Mouse (Mus musculus): ENCODE measurements at regions not wholly inside any gene's neighbourhood (a gene's known extent, or its start where the extent isn't known, plus 50 kb on each side); places are given as distances from the start of the nearest gene placed in this dataset.

DNA sequence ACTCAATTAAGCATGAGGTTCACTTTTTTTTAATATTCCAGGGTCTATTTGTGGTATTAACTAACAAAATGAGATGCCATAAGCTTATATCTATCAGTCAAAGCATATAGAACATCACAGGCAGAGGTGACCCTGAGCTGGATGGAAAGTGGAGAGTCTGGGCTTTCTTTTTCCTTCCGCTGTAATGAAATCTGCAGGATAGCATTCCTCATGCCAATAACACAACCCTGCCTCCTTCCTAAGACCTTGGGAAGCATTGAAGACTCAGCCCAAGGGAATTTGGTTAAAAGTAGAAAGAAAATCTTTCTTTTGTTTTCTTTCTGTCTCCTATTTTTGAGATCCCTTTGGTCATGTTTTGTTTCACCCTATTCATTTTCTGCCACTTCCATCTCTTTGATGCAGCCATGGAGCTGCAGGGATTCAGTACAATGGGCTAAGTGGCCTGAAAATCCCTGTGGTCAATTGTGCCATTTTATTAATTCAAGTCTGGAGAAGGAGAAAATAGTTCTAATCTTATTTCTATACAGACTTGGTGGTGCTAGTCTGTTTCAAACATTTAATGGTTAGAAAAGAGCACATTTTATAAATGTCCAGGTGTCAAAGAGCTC, 1006.9 kb downstream of the Olfm4 start:
- DNase-seq (ENCODE audit: low spot score) (no peak), ATAC-seq (replicated peaks; ENCODE audit: low FRiP score) (peak; percentile 72)
- Histone ChIP-seq H3K36me3 (ENCODE audit: control insufficient read depth, insufficient read depth, low read length) (no peaks in the 10 kb centered on the region), H3K27ac (ENCODE audit: low read depth, low read length) (no peak overlapping the region), H3K4me1 (replicated peaks; ENCODE audit: control insufficient read depth, insufficient read depth, low read length) (no peaks in the 10 kb centered on the region), H3K4me3 (ENCODE audit: low read depth, low read length) (no peak overlapping the region), H3K27me3 (ENCODE audit: control insufficient read depth, insufficient read depth, low read length) (no peaks in the 10 kb centered on the region), H3K9me3 (ENCODE audit: control insufficient read depth, low read length) (no peaks in the 10 kb centered on the region), H3K9ac (ENCODE audit: low read length) (no peak overlapping the region), H3K4me2 (ENCODE audit: low read depth, low read length, severe bottlenecking) (no peak overlapping the region)
- WGBS, result 19% methylated on average over 1 of the region's 1 CpGs

DNA sequence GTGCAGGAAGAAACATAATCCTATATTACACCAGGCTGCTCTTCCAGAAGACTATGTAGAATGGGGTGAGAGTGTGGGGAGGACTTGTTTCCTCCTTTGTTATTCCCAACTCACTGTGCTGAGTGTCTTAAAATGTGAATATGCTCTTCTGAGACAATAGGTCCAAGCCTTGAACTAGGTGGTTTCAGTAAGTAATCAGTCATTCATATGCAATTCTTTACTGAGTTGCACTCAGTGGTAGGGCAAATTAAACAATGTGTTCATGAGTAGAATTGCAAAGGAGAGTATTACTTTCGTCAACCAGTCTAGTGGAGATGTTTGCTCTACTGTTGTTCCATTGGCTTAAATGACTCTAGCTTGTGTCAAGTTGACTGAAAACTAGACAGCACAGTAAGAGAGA, 1015.1 kb downstream of the Olfm4 start:
- ATAC-seq (replicated peaks; ENCODE audit: low FRiP score), result no peak
- DNase-seq (ENCODE audit: low spot score), result no peak
- no peaks in the 10 kb centered on the region for H3K4me1 ChIP-seq (replicated peaks; ENCODE audit: control insufficient read depth, insufficient read depth, low read length)
- H3K27me3 ChIP-seq (ENCODE audit: control insufficient read depth, insufficient read depth, low read length), result no peaks in the 10 kb centered on the region
- H3K27ac ChIP-seq (ENCODE audit: low read depth, low read length), result no peak overlapping the region
- H3K9me3 ChIP-seq (ENCODE audit: control insufficient read depth, low read length), result no peaks in the 10 kb centered on the region
- no peak overlapping the region for H3K4me2 ChIP-seq (ENCODE audit: low read depth, low read length, severe bottlenecking)
- no peak overlapping the region for H3K4me3 ChIP-seq (ENCODE audit: low read depth, low read length)
- WGBS, result 81% methylated on average over 1 of the region's 1 CpGs
- H3K9ac ChIP-seq (ENCODE audit: low read length), result no peak overlapping the region
- H3K36me3 ChIP-seq (ENCODE audit: control insufficient read depth, insufficient read depth, low read length), result no peaks in the 10 kb centered on the region

DNA sequence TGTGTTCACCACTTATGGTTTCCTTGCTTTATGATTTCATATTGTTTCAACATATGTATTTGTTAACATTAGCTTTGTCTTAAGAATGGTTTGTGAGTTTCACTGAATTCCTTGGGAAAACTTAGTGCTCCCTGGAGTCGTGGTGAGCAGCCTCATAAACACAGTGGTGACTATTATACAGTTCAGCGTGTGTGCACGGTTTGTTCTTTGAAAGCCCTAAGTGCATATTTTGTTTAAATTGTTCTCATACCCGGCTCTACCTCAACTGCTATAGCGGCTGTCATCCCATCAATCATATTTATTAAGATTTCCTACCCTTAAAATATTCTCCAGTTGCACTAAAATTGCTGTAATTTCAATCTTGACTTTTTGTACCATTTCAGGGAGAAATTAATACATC, 1029.3 kb downstream of the Olfm4 start:
- Histone ChIP-seq H3K4me1 (replicated peaks; ENCODE audit: control insufficient read depth, insufficient read depth, low read length) (no peaks in the 10 kb centered on the region), H3K4me2 (ENCODE audit: low read depth, low read length, severe bottlenecking) (no peak overlapping the region), H3K9me3 (ENCODE audit: control insufficient read depth, low read length) (no peaks in the 10 kb centered on the region), H3K9ac (ENCODE audit: low read length) (no peak overlapping the region), H3K27ac (ENCODE audit: low read depth, low read length) (no peak overlapping the region), H3K36me3 (ENCODE audit: control insufficient read depth, insufficient read depth, low read length) (no peaks in the 10 kb centered on the region), H3K27me3 (ENCODE audit: control insufficient read depth, insufficient read depth, low read length) (no peaks in the 10 kb centered on the region), H3K4me3 (ENCODE audit: low read depth, low read length) (no peak overlapping the region)
- 88% methylated on average over 5 of the region's 5 CpGs for WGBS
- no peak for ATAC-seq (replicated peaks; ENCODE audit: low FRiP score)
- no peak for DNase-seq (ENCODE audit: low spot score)

DNA sequence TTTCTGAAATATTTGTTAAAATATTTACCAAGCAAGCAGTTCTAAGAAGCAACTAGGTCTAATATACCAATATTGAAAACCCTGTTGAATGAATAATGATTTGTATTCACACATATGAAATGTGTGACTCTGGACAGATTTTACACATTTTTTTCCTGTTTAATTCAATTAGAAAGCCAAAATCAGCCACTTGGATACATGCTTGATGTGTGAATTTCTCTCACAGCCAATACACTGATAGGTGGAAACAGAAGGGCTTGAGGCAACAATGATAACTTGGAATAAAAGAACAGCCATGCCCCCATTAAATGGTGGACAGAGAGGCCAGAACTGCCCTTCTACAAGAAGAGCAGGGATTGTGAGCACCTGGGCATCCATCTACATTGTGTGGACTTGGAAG, 1047.6 kb downstream of the Olfm4 start:
- Histone ChIP-seq H3K9me3 (ENCODE audit: control insufficient read depth, low read length) (no peaks in the 10 kb centered on the region), H3K27me3 (ENCODE audit: control insufficient read depth, insufficient read depth, low read length) (no peaks in the 10 kb centered on the region), H3K4me1 (replicated peaks; ENCODE audit: control insufficient read depth, insufficient read depth, low read length) (no peaks in the 10 kb centered on the region), H3K4me3 (ENCODE audit: low read depth, low read length) (no peak overlapping the region), H3K27ac (ENCODE audit: low read depth, low read length) (no peak overlapping the region), H3K4me2 (ENCODE audit: low read depth, low read length, severe bottlenecking) (no peak overlapping the region), H3K9ac (ENCODE audit: low read length) (no peak overlapping the region), H3K36me3 (ENCODE audit: control insufficient read depth, insufficient read depth, low read length) (no peaks in the 10 kb centered on the region)
- DNase-seq (ENCODE audit: low spot score), result no peak
- ATAC-seq (replicated peaks; ENCODE audit: low FRiP score), result no peak

DNA sequence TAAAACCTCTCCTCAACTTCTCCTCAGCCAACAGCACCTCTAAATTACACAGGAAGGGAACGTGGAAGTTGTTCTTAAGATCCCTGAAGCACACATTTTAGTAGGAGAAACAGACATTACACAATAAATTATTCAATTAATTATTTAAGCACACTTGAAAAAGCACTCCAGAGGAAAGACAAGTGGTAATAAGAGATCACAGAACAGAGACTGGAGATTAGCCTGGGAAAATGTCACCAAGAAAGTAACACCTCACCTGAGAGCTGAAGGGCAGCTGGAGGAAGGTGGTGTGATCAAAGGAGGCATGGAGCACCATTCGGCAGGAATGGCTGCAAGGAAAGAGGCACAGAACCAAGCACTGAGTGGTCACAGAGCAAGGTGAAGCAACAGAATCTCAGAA, 1053.8 kb downstream of the Olfm4 start:
- DNase-seq (ENCODE audit: low spot score) (no peak), ATAC-seq (replicated peaks; ENCODE audit: low FRiP score) (no peak)
- H3K4me1 ChIP-seq (replicated peaks; ENCODE audit: control insufficient read depth, insufficient read depth, low read length), result no peaks in the 10 kb centered on the region
- WGBS, result 72% methylated on average over 2 of the region's 2 CpGs
- H3K9ac ChIP-seq (ENCODE audit: low read length), result no peak overlapping the region
- H3K4me3 ChIP-seq (ENCODE audit: low read depth, low read length), result no peak overlapping the region
- H3K27me3 ChIP-seq (ENCODE audit: control insufficient read depth, insufficient read depth, low read length), result no peaks in the 10 kb centered on the region
- H3K4me2 ChIP-seq (ENCODE audit: low read depth, low read length, severe bottlenecking), result no peak overlapping the region
- H3K27ac ChIP-seq (ENCODE audit: low read depth, low read length), result no peak overlapping the region
- H3K9me3 ChIP-seq (ENCODE audit: control insufficient read depth, low read length), result no peaks in the 10 kb centered on the region
- H3K36me3 ChIP-seq (ENCODE audit: control insufficient read depth, insufficient read depth, low read length), result no peaks in the 10 kb centered on the region

DNA sequence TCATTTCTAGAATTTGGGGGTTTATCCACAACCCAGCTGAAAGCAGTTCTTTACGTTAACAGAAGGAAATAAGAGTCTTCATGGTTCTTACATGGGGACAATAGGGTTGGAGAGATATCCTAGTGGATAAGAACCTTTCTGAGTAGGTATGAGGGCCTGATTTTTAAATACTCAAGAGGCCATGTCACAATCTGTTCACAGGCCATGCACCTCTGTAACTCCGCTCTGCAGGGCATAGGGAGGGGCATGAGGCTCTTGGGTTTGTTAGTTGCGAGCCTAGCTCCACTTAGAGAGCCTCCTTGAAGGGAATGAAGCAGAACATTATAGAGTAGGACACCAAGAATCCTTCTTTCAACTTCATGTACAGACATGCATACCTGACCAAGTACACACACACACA, 1054.2 kb downstream of the Olfm4 start:
- Histone ChIP-seq H3K4me1 (replicated peaks; ENCODE audit: control insufficient read depth, insufficient read depth, low read length) (no peaks in the 10 kb centered on the region), H3K27me3 (ENCODE audit: control insufficient read depth, insufficient read depth, low read length) (no peaks in the 10 kb centered on the region), H3K9ac (ENCODE audit: low read length) (no peak overlapping the region), H3K9me3 (ENCODE audit: control insufficient read depth, low read length) (no peaks in the 10 kb centered on the region), H3K4me3 (ENCODE audit: low read depth, low read length) (no peak overlapping the region), H3K4me2 (ENCODE audit: low read depth, low read length, severe bottlenecking) (no peak overlapping the region), H3K27ac (ENCODE audit: low read depth, low read length) (no peak overlapping the region), H3K36me3 (ENCODE audit: control insufficient read depth, insufficient read depth, low read length) (no peaks in the 10 kb centered on the region)
- ATAC-seq (replicated peaks; ENCODE audit: low FRiP score) (no peak), DNase-seq (ENCODE audit: low spot score) (no peak)
- 93% methylated on average over 3 of the region's 3 CpGs for WGBS

All from forebrain, embryonic 11.5 days (tissue).